Mouse (Mus musculus) spleen, adult 2 months (tissue): Measurements from ENCODE around the gene Sprr1a.

Experiments used
- CTCF ChIP-seq: fragments of 200-500 bp; IDR thresholded peaks from 2 replicates; pipeline ENCODE4 v1.5.1; 2011; ENCODE audit warnings: mild to moderate bottlenecking, inconsistent platforms; ENCODE audit not compliant: insufficient read depth, insufficient read length, insufficient replicate concordance; ENCODE audit errors: extremely low read depth
- POLR2A ChIP-seq: fragments of 200-500 bp; IDR thresholded peaks from 2 replicates; pipeline ENCODE4 v1.6.1; 2011; ENCODE audit warnings: low read depth, low read length, inconsistent platforms

DNA sequence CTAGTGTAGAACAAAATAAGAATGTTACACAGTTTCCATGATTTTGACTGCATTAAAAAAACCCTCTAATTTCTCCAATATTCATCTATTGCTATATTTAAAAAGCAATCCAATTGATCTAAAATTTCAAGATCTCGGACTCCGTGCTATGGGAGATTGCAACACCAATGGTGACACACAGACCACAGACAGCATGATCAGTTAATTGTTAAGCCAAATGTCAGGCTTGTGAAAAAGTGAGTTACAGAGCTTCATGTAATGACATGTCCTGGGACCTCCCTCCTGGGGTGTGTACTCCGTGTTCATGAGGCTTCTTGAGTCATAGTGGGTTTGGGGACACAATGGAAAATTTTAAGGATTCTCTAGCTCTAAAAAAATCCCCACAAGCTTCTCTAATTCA, 45.5 kb downstream of the Sprr1a start:
- no peak for TF ChIP-seq CTCF
- TF ChIP-seq POLR2A = no peak
